Mouse (Mus musculus): Measurements from ENCODE around the gene Ppp2r3a.

Gene Ppp2r3a

DNA sequence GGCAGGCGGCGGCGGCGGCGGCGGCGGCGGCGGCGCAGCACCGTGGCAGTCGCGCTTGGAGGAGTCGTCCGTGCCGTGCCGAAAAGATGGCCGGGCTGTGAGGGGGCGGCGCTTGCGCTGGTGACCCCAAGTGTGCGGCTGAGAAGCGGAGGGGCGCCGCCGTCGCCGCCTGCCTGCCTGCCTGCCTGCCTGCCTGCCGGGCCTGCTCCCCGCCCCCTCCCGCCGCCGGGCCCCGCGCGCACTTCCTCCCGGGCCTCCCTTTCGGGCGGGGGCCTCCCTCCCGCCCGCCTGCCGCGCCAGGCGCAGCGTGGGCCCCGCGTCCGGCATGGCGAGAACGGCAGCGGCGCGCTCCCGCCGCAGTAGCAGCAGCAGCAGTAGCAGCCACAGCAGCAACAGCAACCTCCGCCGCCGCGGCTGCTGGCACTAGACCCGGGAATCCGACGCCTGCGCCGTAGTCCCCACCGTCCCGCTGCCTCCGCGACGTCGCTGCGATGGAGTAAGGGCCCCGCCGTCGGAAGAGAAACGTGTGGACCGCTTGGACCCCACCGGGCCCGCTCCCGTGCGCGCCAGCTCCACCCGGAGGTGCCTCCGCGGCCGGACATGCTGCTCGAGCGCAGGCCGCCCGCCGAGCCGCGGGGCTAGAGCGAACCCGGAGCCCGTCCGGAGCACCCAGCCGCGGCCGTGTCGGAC, 177.1 kb downstream of the Ppp2r3a start:
- peak; percentile 55 for ATAC-seq (ENCODE audit: low TSS enrichment)

GRCm38 (mm10) chr9:101073987-101074331, 177.6 kb downstream of the Ppp2r3a start, which contains the start of gene Msl2:
Gene Msl2 (plus strand): TSS chr9:101074101.
- peak; percentile 28 for ATAC-seq (ENCODE audit: low TSS enrichment)

GRCm38 (mm10) chr9:101073041-101073986, 178.3 kb downstream of the Ppp2r3a start:
- peak; percentile 80 for ATAC-seq (ENCODE audit: low TSS enrichment)

DNA sequence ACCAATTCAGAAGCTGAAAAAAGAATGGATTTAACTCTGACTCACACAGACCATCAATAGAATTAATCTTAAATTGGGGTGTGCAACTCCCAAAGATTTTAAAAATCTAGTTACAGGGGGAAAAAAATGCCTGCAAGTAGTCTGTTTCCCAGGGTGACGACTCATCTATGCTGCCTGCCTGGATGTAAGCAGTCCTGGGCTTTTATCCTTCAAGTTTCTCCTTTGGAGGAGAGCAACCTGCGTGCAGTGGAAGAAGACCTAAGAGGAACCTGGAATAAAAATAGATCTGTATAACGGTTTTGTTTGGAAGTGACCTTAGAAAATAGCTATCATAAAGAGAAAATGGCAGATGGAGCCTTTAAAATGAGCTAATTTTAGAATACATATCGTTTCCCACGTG, 179.1 kb downstream of the Ppp2r3a start:
- no peak for ATAC-seq (ENCODE audit: low TSS enrichment)

- no peak for ATAC-seq (ENCODE audit: low TSS enrichment)
Measured at GRCm38 (mm10) chr9:101069781-101070180, 181.8 kb downstream of the Ppp2r3a start.

- peak; percentile 89 for ATAC-seq (ENCODE audit: low TSS enrichment)
Measured at GRCm38 (mm10) chr9:101065076-101065602, 186.5 kb downstream of the Ppp2r3a start.

- ATAC-seq (ENCODE audit: low TSS enrichment) = no peak
Measured at GRCm38 (mm10) chr9:101062253-101062780, 189.3 kb downstream of the Ppp2r3a start.

GRCm38 (mm10) chr9:101061035-101061434, 190.6 kb downstream of the Ppp2r3a start:
- no peak for ATAC-seq (ENCODE audit: low TSS enrichment)

- no peak for ATAC-seq (ENCODE audit: low TSS enrichment)
Measured at GRCm38 (mm10) chr9:101057156-101057555, 194.4 kb downstream of the Ppp2r3a start.

Data from frontal cortex, adult (tissue).